ENCODE assay signal across 45 mouse cellular contexts in genomic region chr11:96147471-96147870, GRCm38 (mm10). TPM values are rescaled to one million over a fixed set of nuclear protein-coding genes. Genes with fewer than 3 reads are reported as not detected.
"Had no signal": no experiment of that assay in that cellular context is flagged by ENCODE, and none has a peak within 500 bp of the region (broad histone marks: within the 10 kb centered on the region; RNA-seq: fewer than 3 reads in every experiment).

No protein-coding gene starts in this region.

- H3K36me3 ChIP-seq: limb, embryonic 10.5 days; limb, embryonic 12.5 days; limb, embryonic 13.5 days; limb, embryonic 15.5 days; liver, embryonic 12.5 days; liver, embryonic 13.5 days; liver, embryonic 15.5 days; lung, embryonic 15.5 days; midbrain, embryonic 10.5 days; midbrain, embryonic 12.5 days; midbrain, embryonic 13.5 days; midbrain, embryonic 15.5 days had no signal

- H3K27ac ChIP-seq: limb, embryonic 10.5 days; limb, embryonic 12.5 days; limb, embryonic 13.5 days; limb, embryonic 15.5 days; liver, embryonic 12.5 days; liver, embryonic 13.5 days; liver, embryonic 14.5 days; liver, embryonic 15.5 days; lung, embryonic 15.5 days; macrophage; midbrain, embryonic 10.5 days; midbrain, embryonic 12.5 days; midbrain, embryonic 13.5 days; midbrain, embryonic 15.5 days had no signal

- DNase-seq: left cerebral cortex, postnatal 4 days; liver; liver, embryonic 13.5 days; liver, postnatal 0 days; lung, adult 18-20 months; lung, adult 2 months; lung, embryonic 14.5 days; lung, postnatal 10 days; lung, postnatal 14 days; lung, postnatal 36 days; lung, postnatal 4 days; midbrain, embryonic 14.5 days had no signal

- ATAC-seq: liver, embryonic 12.5 days; liver, postnatal 0 days; lung, postnatal 0 days; midbrain, embryonic 13.5 days; midbrain, embryonic 15.5 days; midbrain, embryonic 16.5 days had no signal

- H3K4me3 ChIP-seq: limb, embryonic 10.5 days; limb, embryonic 12.5 days; limb, embryonic 13.5 days; limb, embryonic 15.5 days; liver, embryonic 12.5 days; liver, embryonic 13.5 days; liver, embryonic 15.5 days; lung, embryonic 15.5 days; megakaryocyte, embryonic 14.5 days; midbrain, embryonic 10.5 days; midbrain, embryonic 12.5 days; midbrain, embryonic 13.5 days; midbrain, embryonic 15.5 days; myocyte had no signal

- H3K4me1 ChIP-seq: liver, embryonic 12.5 days; liver, embryonic 13.5 days; liver, embryonic 15.5 days; megakaryocyte, embryonic 14.5 days; midbrain, embryonic 15.5 days had no signal

- H3K9me3 ChIP-seq: limb, embryonic 10.5 days; limb, embryonic 12.5 days; limb, embryonic 13.5 days; limb, embryonic 15.5 days; liver, embryonic 12.5 days; liver, embryonic 13.5 days; liver, embryonic 15.5 days; lung, embryonic 15.5 days; midbrain, embryonic 10.5 days; midbrain, embryonic 12.5 days; midbrain, embryonic 13.5 days; midbrain, embryonic 15.5 days had no signal

- H3K4me2 ChIP-seq: limb, embryonic 12.5 days; limb, embryonic 13.5 days; limb, embryonic 15.5 days; liver, embryonic 11.5 days; liver, embryonic 12.5 days; liver, embryonic 13.5 days; liver, embryonic 15.5 days; lung, embryonic 14.5 days; lung, embryonic 15.5 days; midbrain, embryonic 11.5 days; midbrain, embryonic 12.5 days; midbrain, embryonic 13.5 days; midbrain, embryonic 15.5 days had no signal

- H3K9ac ChIP-seq: limb, embryonic 12.5 days; limb, embryonic 13.5 days; limb, embryonic 15.5 days; liver, embryonic 12.5 days; liver, embryonic 13.5 days; liver, embryonic 14.5 days; liver, embryonic 15.5 days; liver, postnatal 0 days; lung, embryonic 14.5 days; lung, embryonic 15.5 days; midbrain, embryonic 12.5 days; midbrain, embryonic 13.5 days; midbrain, embryonic 15.5 days had no signal

RNA-seq across cellular contexts. Expression of gene Ttll6, which starts 13.9 kb away (rescaled TPM):
- total RNA-seq: left cerebral cortex, postnatal 25 days; liver, adult 2 months; megakaryocyte progenitor cell, adult 5-6 weeks; megakaryocyte, adult 5-6 weeks; megakaryocyte-erythroid progenitor cell, adult 5-6 weeks; monocyte, adult 5-6 weeks had no signal
- polyA plus RNA-seq: limb, embryonic 10.5 days; limb, embryonic 12.5 days; limb, embryonic 13.5 days; limb, embryonic 15.5 days; liver, adult 2 months; liver, embryonic 11.5 days; liver, embryonic 12.5 days; liver, embryonic 13.5 days; liver, embryonic 14.5 days; liver, embryonic 15.5 days; liver, embryonic 16.5 days; liver, postnatal 0 days; macrophage; midbrain, embryonic 10.5 days; midbrain, embryonic 11.5 days; midbrain, embryonic 12.5 days; midbrain, embryonic 14.5 days; myocyte had no signal

RNA-seq across cellular contexts. Expression of gene Calcoco2, which starts 35.7 kb away (rescaled TPM):
- total RNA-seq: left cerebral cortex, adult 8-10 months; left cerebral cortex, postnatal 10 days; left cerebral cortex, postnatal 14 days; left cerebral cortex, postnatal 25 days; left cerebral cortex, postnatal 36 days; left cerebral cortex, postnatal 4 days; liver, adult 2 months; megakaryocyte progenitor cell, adult 5-6 weeks; megakaryocyte, adult 5-6 weeks; megakaryocyte-erythroid progenitor cell, adult 5-6 weeks; midbrain, postnatal 0 days; monocyte, adult 5-6 weeks had no signal
- polyA plus RNA-seq: limb, embryonic 10.5 days; limb, embryonic 11.5 days; limb, embryonic 12.5 days; limb, embryonic 13.5 days; limb, embryonic 14.5 days; limb, embryonic 15.5 days; liver, adult 2 months; liver, embryonic 11.5 days; liver, embryonic 12.5 days; liver, embryonic 13.5 days; liver, embryonic 14.5 days; liver, embryonic 15.5 days; liver, embryonic 16.5 days; liver, postnatal 0 days; lung, embryonic 14.5 days; macrophage; midbrain, embryonic 10.5 days; midbrain, embryonic 11.5 days; midbrain, embryonic 12.5 days; midbrain, embryonic 13.5 days; midbrain, embryonic 14.5 days; midbrain, embryonic 15.5 days; midbrain, embryonic 16.5 days; midbrain, postnatal 0 days; myocyte had no signal

RNA-seq across cellular contexts. Expression of gene Hoxb13, which starts 46.6 kb away (rescaled TPM):
- total RNA-seq: left cerebral cortex, adult 8-10 months; left cerebral cortex, postnatal 10 days; left cerebral cortex, postnatal 14 days; left cerebral cortex, postnatal 25 days; left cerebral cortex, postnatal 36 days; left cerebral cortex, postnatal 4 days; liver, adult 2 months; megakaryocyte progenitor cell, adult 5-6 weeks; megakaryocyte, adult 5-6 weeks; megakaryocyte-erythroid progenitor cell, adult 5-6 weeks; midbrain, postnatal 0 days; monocyte, adult 5-6 weeks had no signal
- polyA plus RNA-seq: limb, embryonic 10.5 days; limb, embryonic 11.5 days; limb, embryonic 12.5 days; limb, embryonic 13.5 days; limb, embryonic 14.5 days; limb, embryonic 15.5 days; liver, embryonic 11.5 days; liver, embryonic 12.5 days; liver, embryonic 13.5 days; liver, embryonic 14.5 days; liver, embryonic 15.5 days; liver, embryonic 16.5 days; liver, postnatal 0 days; lung, adult 2 months; lung, embryonic 14.5 days; lung, embryonic 15.5 days; lung, postnatal 0 days; macrophage; midbrain, embryonic 10.5 days; midbrain, embryonic 11.5 days; midbrain, embryonic 12.5 days; midbrain, embryonic 13.5 days; midbrain, embryonic 14.5 days; midbrain, embryonic 15.5 days; midbrain, embryonic 16.5 days; midbrain, postnatal 0 days had no signal
